Mouse (Mus musculus): Measurements from ENCODE around the gene Bckdha. TPM values are rescaled to one million over a fixed set of nuclear protein-coding genes. Genes with fewer than 3 reads are reported as not detected.

The Bckdha gene
- 86.9 and 135 TPM in 2 replicates for polyA plus RNA-seq (2015; fragmentation: Nextera tagmentation; extraction: Ambion mirVana)

DNA sequence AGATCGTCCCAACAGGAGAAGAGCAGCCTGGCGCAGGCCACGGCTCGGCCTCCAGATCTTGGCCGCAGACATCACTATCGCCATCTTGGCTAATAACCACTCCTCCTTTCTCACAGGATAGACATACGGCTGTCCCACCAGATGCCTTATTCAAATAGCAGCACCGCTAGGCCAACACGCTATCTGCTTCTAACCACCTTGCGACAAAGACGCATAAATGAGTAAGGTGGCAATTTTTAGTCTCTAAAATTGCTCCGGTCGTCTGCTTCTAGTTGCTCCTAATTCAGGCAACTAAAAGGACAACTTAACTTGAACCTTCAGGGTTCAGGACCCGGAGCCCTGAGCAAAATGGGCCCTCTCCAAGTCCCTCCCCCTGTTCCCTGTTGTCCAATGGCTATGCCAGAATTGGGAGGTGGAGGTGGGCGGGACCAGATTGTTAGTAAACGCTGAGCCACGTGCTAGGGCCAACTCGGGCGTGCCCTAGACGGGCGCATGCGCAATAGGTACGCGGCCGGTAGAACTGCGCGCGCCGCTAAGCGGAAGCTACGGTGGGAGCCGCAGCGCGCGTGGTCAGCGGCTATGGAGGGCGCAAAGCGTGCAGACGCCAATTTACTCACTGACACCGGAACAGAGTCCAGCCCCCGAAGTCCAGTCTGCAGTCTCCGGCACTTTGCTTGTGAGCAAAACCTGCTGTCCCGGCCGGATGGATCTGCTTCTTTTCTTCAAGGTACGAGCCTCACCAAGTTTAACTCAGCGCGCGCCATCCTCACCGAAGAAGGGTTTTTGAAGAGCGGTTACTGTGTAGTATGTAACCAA, at the start of gene Bckdha, which contains the start of gene Exosc5:
Gene Bckdha (minus strand): TSS at position 325 of the 816 bp plus-strand sequence.
Gene Exosc5 (plus strand): TSS at position 508 of the 816 bp plus-strand sequence.

GRCm38 (mm10) chr7:25686680-25687531, 28.1 kb upstream of the Bckdha start, which contains the start of gene Tgfb1:
Gene Tgfb1, plus strand, starts transcription at chr7:25687002.

GRCm38 (mm10) chr7:25680514-25681258, 21.9 kb upstream of the Bckdha start, which contains the start of gene B9d2:
Gene B9d2, plus strand, starts transcription at chr7:25680780.

DNA sequence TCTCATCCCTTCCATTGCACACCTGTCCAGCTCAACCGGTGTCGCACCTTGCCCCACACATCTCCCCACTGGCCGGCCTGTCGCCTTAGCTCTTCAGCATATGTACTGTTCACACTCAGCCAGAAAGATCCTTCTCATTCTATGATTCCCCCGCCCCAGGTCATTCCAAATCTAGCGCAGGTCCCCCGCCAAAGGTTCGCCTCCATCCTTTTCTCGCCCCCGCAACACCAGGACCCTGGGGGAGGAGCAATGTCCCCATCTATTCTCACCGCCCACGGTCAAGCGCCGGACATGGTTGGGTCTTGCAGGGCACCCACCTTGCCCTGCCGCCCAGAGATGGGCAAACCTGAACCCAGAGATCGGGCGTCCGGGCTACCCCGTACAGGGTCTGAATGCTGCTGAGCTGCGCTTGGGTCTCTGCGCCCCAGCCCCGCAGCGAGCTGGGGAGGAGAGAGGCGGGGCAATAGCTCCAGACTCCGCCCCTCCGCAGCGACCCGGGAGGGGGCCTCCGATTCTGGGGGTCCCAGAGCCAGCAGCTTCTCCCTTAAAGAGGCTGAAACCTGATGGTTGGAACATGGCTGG, 16.0 kb upstream of the Bckdha start, which contains the start of gene Tmem91:
Gene Tmem91 (minus strand): TSS at position 448 of the 582 bp plus-strand sequence.

GRCm38 (mm10) chr7:25626509-25627430, 32.0 kb downstream of the Bckdha start, which contains the start of gene B3gnt8:
Gene B3gnt8, plus strand, starts transcription at chr7:25626654.

DNA sequence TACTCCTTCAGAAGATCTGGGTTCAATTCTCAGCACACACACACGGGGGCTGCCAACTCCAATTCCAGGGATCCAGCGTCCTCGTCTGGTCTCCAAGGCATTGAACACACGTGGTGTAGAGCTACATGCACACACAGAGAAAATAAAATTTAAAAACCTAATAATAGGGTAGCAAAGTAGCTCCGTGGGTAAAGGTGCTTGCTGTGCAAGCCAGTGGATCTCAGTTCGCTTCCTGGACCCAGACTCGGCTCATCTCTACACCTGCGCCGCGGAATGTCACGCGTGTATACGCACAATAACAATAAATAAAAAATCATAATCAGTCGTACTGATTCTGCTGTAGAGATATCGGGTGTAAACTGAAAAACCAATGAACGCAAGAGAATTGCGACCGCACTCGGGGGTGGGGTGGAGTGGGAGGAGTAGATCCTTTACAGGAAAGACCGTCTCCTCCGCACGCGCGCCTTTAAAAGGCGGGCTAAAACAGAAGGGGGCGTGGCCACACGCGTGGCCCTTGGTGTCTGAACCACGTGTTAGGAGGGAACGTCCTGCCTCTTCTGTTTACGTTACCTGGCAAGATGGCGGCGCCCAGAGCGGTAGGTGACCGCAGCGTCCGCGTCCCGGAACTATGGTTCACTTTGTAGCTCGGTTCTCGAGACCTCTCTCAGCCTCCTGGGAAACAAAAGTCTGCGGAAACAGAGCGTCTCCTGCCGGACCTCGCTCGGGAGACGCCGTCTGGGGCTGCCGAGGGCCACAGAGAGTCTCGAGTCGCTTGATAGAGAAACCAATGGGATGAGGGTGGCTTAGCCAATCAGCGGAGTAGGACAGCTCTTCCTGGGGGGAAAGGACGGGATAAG, 39.7 kb downstream of the Bckdha start, which contains the start of gene Dmac2:
Gene Dmac2 (plus strand): TSS at position 550 of the 857 bp plus-strand sequence.

GRCm38 (mm10) chr7:25615706-25616011, 43.1 kb downstream of the Bckdha start, which contains the start of gene Erich4:
Gene Erich4, minus strand, starts transcription at chr7:25615892.

Other genes starting within 250 kb of the Bckdha start
- 0.43 TPM in 1 of 2 replicates, not detected in the other for gene Cxcl17, start 246.1 kb downstream of the Bckdha start, polyA plus RNA-seq (2015; fragmentation: Nextera tagmentation; extraction: Ambion mirVana)
- gene Ceacam1, start 181.4 kb downstream of the Bckdha start, polyA plus RNA-seq (2015; fragmentation: Nextera tagmentation; extraction: Ambion mirVana), result 9.0 and 17.7 TPM in 2 replicates
- gene Ceacam2, start 119.1 kb downstream of the Bckdha start, polyA plus RNA-seq (2015; fragmentation: Nextera tagmentation; extraction: Ambion mirVana), result 0.08 TPM in 1 of 2 replicates, not detected in the other
- 0.19 TPM in 1 of 2 replicates, not detected in the other for gene Erich4, start 43.1 kb downstream of the Bckdha start, polyA plus RNA-seq (2015; fragmentation: Nextera tagmentation; extraction: Ambion mirVana)
- gene Dmac2, start 39.6 kb downstream of the Bckdha start, polyA plus RNA-seq (2015; fragmentation: Nextera tagmentation; extraction: Ambion mirVana), result 19.7 and 31.0 TPM in 2 replicates
- 8.3 and 15.6 TPM in 2 replicates for gene B3gnt8, start 32.3 kb downstream of the Bckdha start, polyA plus RNA-seq (2015; fragmentation: Nextera tagmentation; extraction: Ambion mirVana)
- 77.2 and 88.6 TPM in 2 replicates for gene Exosc5, start 183 bp upstream of the Bckdha start, polyA plus RNA-seq (2015; fragmentation: Nextera tagmentation; extraction: Ambion mirVana)
- 2.2 and 3.2 TPM in 2 replicates for gene Tmem91, start 16.2 kb upstream of the Bckdha start, polyA plus RNA-seq (2015; fragmentation: Nextera tagmentation; extraction: Ambion mirVana)
- gene B9d2, start 21.8 kb upstream of the Bckdha start, polyA plus RNA-seq (2015; fragmentation: Nextera tagmentation; extraction: Ambion mirVana), result 38.3 and 53.7 TPM in 2 replicates
- 2.7 and 4.4 TPM in 2 replicates for gene Tgfb1, start 28.0 kb upstream of the Bckdha start, polyA plus RNA-seq (2015; fragmentation: Nextera tagmentation; extraction: Ambion mirVana)
- gene Ccdc97, start 60.1 kb upstream of the Bckdha start, polyA plus RNA-seq (2015; fragmentation: Nextera tagmentation; extraction: Ambion mirVana), result 16.5 and 21.0 TPM in 2 replicates
- gene Hnrnpul1, start 95.8 kb upstream of the Bckdha start, polyA plus RNA-seq (2015; fragmentation: Nextera tagmentation; extraction: Ambion mirVana), result 32.7 and 43.2 TPM in 2 replicates
- 101 and 135 TPM in 2 replicates for gene Axl, start 129.7 kb upstream of the Bckdha start, polyA plus RNA-seq (2015; fragmentation: Nextera tagmentation; extraction: Ambion mirVana)
- 6.0 and 8.0 TPM in 2 replicates for gene Cyp2s1, start 157.9 kb upstream of the Bckdha start, polyA plus RNA-seq (2015; fragmentation: Nextera tagmentation; extraction: Ambion mirVana)
- gene Cyp2b10, start 238.6 kb upstream of the Bckdha start, polyA plus RNA-seq (2015; fragmentation: Nextera tagmentation; extraction: Ambion mirVana), result 0.11 TPM in 1 of 2 replicates, not detected in the other